Mouse (Mus musculus) adrenal gland, adult 2 months (tissue): Measurements from ENCODE around the gene Mcrip1. TPM values are rescaled to one million over a fixed set of nuclear protein-coding genes. Genes with fewer than 3 reads are reported as not detected.
"Not testable (repeated sequence)": the region's sequence is repeated elsewhere in the genome, so short reads cannot be mapped to it uniquely, and the experiment has no call there.

ENCODE experiments used
- DNase-seq: peaks from one replicate; pipeline ENCODE4 v3.0.0; 2021
- long read RNA-seq: library from polyadenylated mRNA; stranded (forward); transcript quantifications from one replicate; pipeline ENCODE4 v2.0.0, GENCODE M21; 2021
- polyA plus RNA-seq: library from polyadenylated mRNA; depleted of rRNA; stranded (reverse); fragments of >200 nt; gene quantifications from 2 replicates; pipeline ENCODE4 v1.2.3, GENCODE M21; 2012; rRNA removed
- total RNA-seq, 2 experiments: library from RNA; stranded (reverse); gene quantifications; 2 replicates each; pipeline ENCODE4 v1.2.3; 2021

Gene Mcrip1
- total RNA-seq: 10 to 100 TPM; 56.9 to 65.8 TPM
- polyA plus RNA-seq: 136 and 157 TPM in 2 replicates
- long read RNA-seq, transcript Mcrip1-201 (5 exons, 1,205 nt): major isoform, 73 of 85 reads
- long read RNA-seq, partial matches to known transcripts: 7 of 85 reads
- long read RNA-seq, other reads (novel, unspliced or antisense): 5 of 85 reads

- peak; percentile 96 for DNase-seq
Observed at GRCm38 (mm10) chr11:120549168-120549945, at the start of gene Mcrip1. Mcrip1 (minus strand) TSS chr11:120549727.

DNA sequence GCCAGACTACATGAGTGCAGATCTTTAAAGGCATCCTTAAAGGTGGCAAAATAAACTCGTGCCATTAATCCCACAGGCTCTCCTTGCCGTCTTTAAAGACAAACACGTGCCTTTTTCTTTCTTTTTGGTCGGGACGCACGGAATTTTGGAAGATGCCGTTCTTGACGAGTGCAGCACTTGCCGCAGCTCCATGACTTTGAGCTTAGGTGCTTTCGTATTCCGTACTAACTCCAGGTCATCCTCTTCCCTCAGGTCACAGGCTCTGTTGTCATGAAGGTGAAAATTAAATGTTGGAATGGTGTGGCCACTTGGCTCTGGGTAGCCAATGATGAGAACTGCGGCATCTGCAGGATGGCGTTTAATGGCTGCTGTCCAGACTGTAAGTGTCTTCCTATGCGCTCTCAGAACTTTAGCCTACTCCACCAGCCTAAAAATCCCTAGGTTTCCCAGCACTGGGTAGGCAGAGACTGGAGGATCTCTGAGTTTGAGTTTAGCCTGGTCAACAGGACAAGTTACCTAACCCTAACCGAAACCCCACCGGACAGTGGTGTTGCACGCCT, 49.5 kb upstream of the Mcrip1 start:
- DNase-seq: no peak

DNA sequence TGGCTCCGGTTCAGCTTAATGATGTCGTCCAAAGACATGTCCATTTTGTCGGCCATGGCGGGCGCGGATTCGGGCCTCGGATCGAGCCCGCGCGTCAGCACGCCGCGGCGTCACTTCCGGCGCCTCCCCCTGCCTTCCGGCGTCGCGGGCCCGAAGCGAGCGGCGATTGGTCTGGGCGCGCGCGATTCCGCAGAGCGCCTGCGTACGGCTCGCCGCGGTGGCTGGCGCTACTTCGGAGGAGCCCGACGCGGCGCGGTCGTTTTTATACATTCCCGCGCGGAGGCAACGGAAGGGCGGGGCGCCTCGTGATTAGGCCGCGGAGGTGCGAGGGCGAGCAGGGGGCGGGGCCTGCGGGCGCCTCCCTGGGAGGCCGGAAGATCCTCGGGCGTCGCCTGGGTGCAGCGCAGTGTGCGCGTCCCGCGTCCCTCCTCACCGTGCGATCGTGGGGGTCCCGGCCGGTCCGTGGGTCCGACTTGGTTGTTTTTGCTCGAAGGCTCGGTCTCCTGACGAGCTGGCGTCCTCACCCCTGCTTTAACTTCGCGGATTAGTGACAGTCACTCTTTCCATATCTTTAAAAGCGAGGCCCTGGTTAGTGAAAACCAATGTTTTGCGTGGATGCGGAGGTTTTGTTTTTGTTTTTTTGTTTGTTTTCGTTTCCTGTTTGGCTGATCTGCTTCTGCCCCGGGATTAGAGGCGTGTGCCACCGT, 48.9 kb upstream of the Mcrip1 start, which contains the start of the genes Alyref and Anapc11:
Gene Alyref, minus strand, starts transcription at position 83 of the 707 bp plus-strand sequence.
Gene Anapc11, plus strand, starts transcription at position 139 of the 707 bp plus-strand sequence.
- peak; percentile 96 for DNase-seq

- DNase-seq: no peak
Observed at GRCm38 (mm10) chr11:120597240-120598235, 48.0 kb upstream of the Mcrip1 start.

- no peak for DNase-seq
Observed at GRCm38 (mm10) chr11:120588531-120588930, 39.0 kb upstream of the Mcrip1 start.

- no peak for DNase-seq
Observed at GRCm38 (mm10) chr11:120583937-120584336, 34.4 kb upstream of the Mcrip1 start.

- not testable (repeated sequence) for DNase-seq
Observed at GRCm38 (mm10) chr11:120582982-120583293, 33.4 kb upstream of the Mcrip1 start.

DNA sequence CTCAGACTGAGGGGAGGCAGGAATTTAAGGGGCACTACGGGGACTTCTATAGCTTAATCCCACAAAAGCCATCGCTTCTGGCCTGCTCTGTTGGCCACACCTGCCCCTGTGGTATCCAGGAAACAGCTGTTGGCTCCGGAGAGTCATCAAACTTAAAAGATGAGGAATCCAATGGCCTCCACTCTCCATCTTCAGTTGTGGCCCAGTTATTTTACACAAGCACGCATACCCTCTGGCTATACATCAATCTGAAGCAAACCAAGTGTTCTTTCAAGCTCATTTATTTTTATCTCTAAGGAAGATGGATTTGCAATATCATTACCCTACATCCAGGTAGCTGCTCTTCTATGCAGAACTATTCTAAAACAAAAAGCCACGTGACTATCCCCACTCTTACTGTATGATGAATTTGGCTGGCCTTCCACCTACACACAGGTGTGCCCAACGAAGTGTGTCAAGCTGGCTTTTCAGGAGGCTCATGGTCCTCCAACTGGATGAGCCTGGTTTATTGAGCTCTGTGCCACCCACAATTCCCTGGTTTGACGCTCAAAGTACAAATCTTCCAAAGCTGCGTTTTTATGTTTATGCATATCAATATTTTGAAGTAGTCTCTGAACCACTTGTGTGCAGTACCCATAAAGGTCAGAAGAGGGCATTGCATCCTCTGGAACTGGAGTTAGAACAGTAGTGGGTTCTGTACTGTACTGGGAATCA, 32.9 kb upstream of the Mcrip1 start:
- DNase-seq: peak; percentile 30

GRCm38 (mm10) chr11:120581490-120582267, 32.2 kb upstream of the Mcrip1 start, which contains the start of gene Arhgdia:
Arhgdia (minus strand) TSS chr11:120581624.
- peak; percentile 93 for DNase-seq

- peak; percentile 62 for DNase-seq
Observed at GRCm38 (mm10) chr11:120580871-120581331, 31.4 kb upstream of the Mcrip1 start.

DNA sequence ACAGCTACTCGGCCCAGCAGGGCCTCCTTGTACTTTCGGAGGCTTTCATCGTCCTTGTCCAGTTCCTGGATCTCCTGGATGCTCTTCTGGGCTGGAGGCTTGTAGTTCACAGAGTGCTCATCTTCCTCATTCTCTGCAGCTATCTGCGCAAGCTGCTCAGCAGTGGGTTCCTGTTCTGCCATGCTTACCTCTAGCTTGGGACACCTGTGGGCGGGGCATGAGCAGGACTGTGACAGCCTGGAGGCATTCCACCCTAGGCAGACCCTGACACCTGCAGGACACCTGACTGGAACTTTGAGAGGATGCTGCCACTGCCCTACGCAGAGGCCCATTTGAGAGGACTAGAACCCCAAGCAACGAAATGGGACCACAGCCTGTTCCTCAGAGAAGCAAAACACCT, 30.7 kb upstream of the Mcrip1 start:
- no peak for DNase-seq

DNA sequence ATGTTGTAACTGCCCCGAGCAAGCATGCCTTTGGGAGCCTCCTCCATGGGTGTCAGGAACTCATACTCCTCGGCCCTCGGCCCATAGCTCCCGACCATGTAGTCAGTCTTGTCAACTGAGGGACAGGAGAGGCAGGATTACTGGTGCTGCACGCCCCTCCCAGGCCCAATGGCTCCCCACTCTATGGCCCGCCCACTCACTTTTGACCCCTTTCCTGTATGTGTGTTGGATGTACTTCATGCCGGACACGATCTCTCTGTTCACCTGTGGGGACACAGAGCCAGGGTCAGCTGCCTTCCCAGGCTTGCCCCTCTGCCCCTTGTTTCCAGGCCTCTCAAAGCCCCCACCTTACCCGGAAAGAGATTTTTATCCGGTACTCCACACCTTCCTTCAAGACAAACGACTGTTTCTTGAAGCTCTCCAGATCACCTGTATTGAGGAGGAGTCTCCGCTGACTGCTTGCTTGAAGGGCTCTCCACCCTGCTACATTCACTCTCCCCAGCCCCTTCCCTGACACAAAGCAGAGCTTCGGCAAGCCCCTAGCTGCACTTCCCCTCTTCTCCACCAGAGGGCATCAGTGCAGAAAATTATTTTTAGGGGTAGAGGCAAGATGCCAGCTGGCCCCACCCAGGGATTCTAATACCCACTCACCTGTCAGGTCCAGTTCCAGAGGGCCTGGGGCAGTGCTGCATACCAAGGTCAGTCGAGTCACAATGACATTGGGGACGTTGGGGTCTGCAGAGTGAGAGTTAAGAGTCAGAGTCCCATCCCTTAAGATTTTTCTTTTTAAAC, 30.0 kb upstream of the Mcrip1 start:
- peak; percentile 62 for DNase-seq

DNA sequence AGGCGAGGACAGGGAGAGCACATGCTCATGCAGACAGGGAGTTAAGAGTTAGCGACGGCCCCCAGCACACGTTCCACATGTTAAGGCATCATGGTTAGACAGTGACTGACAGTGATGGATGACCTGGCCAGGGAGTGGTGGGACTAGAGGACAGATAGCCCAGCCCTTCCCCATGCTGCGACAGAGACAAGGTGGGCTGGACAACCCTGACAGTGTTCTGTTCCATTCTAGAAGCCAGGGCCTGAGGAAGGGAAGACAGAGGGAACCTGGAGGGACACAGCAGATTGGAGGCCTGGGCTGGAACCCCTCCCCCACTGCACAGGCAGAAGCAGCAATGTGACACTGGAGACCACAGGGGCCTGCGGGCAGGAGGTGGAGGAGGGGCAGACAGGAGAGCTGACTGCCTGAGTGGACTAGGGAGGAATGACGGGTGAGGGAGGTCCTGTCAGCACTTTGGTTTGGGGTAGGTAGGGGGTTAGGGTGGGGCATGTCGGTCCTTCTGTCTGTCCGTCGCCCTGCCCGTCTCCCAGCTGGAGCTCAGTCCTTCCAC, 29.2 kb upstream of the Mcrip1 start:
- peak; percentile 26 for DNase-seq

GRCm38 (mm10) chr11:120578024-120578693, 28.6 kb upstream of the Mcrip1 start:
- peak; percentile 31 for DNase-seq

DNA sequence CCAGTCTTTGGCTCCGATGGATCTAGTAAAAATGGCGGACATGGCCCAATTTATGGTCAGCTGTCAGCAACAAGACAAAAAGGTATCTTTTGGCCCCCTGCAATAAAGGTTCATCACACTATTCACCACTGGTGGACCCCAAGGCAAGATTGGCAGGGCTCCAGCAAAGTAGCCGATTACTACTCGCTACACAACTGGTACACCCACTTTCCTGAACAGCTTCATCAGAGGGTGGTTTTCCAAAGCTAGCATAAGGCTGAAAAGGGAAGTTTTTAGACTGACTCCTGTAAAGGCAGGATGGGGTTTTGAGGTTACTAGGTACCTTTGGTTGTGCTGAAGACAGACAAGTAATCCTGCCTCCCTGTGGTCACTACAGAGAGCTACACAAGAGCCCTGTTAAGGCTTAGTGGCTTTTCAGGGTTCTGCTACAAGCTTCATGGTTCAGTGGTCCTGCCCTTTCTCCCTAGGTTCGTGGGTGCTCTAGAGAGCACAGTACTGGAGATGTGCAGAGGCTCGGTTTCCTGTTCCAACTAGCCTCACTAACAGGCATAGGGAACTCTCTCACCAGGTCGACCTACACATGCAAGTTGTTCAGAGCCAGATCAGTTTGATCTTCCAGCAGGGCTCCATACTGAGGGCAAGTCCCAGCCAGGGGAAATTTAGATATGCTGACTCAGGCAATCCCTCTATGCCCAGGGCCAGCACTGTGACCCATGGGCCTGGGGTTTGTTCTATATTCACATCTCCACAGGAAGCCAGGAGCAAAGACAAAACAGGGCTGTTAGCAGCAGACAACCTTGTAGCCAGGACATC, 27.9 kb upstream of the Mcrip1 start:
- DNase-seq: no peak

DNA sequence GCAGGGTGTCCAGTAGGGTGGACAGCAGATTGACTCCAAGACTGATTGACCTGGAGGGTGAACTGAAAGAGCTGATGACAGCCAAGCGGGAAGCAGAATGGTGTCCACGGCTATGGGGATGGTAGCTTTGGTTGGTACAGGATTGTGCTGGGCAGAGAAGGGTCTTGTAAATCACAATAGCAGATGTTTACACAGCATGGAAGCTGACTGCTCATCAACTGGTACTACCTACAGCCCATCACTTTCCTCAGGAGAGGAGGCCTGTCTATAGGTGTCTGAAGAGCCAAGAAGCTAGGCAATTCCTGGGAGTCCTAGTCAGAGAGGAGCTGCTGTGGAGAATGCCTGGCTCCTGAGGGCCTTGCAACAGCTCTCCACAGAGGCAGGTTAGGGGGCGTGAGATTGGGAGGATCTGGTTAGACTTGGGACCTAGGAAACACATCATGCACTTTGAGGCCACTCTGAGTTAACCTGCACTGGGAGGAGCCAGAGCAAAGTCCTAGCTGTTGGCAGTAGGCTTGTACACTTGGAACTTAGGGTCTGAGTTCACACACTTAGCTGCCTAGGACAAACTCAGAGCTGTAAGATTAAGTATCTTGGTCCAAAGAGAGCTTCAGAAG, 26.9 kb upstream of the Mcrip1 start:
- DNase-seq: no peak

GRCm38 (mm10) chr11:120575940-120576339, 26.4 kb upstream of the Mcrip1 start:
- no peak for DNase-seq
